Comparison of ENCODE assay signal across 28 mouse cellular contexts in the genomic region with DNA sequence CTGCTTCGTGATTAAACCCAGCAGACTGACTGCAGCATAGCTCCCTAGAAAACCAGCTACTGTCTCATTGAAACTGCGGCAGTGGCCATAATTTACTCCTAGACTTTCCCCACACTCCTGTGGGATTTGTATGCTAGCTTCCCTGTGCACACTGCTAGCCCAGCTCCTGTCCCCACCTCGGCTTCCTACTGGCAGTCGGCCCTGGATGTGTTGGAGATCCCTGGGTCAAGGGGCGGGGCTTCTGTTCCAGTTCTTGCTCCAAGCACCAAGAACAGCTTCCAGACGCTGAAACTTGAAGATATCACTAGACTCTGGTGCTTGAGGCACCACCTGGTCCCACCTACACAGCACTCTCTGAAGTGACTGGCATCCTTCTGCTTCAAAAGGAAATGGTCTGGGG. TPM values are rescaled to one million over a fixed set of nuclear protein-coding genes. Genes with fewer than 3 reads are reported as not detected.
"Had no signal": no experiment of that assay in that cellular context is flagged by ENCODE, and none has a peak within 500 bp of the region (broad histone marks: within the 10 kb centered on the region; RNA-seq: fewer than 3 reads in every experiment).

No protein-coding gene starts in this region.

- DNase-seq: lung, adult 2 months; lung, postnatal 4 days; midbrain, embryonic 14.5 days; retina, postnatal 1 day; right cerebral cortex, adult 18-20 months; right cerebral cortex, postnatal 25 days; right cerebral cortex, postnatal 4 days; spleen, adult 18-20 months; thymus, adult 2 months; thymus, postnatal 25 days; thymus, postnatal 4 days had no signal

RNA-seq across cellular contexts. Expression of gene Svs1, which starts 11.5 kb away (rescaled TPM):
- total RNA-seq: megakaryocyte, adult 5-6 weeks; megakaryocyte-erythroid progenitor cell, adult 5-6 weeks had no signal
- polyA plus RNA-seq: liver, embryonic 16.5 days; lung, adult 2 months; lung, embryonic 15.5 days; lung, postnatal 0 days; midbrain, embryonic 10.5 days; midbrain, embryonic 12.5 days; midbrain, embryonic 14.5 days; midbrain, embryonic 16.5 days; myocyte; neural tube, embryonic 11.5 days; neural tube, embryonic 13.5 days; neural tube, embryonic 15.5 days; small intestine, adult 2 months; stomach, embryonic 15.5 days; stomach, postnatal 0 days; testis, adult 2 months; urinary bladder, adult 2 months had no signal

RNA-seq across cellular contexts. Expression of gene Doxl2, which starts 23.4 kb away (rescaled TPM):
- total RNA-seq: megakaryocyte, adult 5-6 weeks; megakaryocyte-erythroid progenitor cell, adult 5-6 weeks had no signal
- polyA plus RNA-seq: liver, embryonic 16.5 days; lung, adult 2 months; lung, embryonic 15.5 days; lung, postnatal 0 days; midbrain, embryonic 10.5 days; midbrain, embryonic 12.5 days; midbrain, embryonic 14.5 days; midbrain, embryonic 16.5 days; myocyte; neural tube, embryonic 11.5 days; neural tube, embryonic 13.5 days; neural tube, embryonic 15.5 days; small intestine, adult 2 months; stomach, embryonic 15.5 days; stomach, postnatal 0 days; testis, adult 2 months; urinary bladder, adult 2 months had no signal

RNA-seq across cellular contexts. Expression of gene Gpnmb, which starts 38.2 kb away (rescaled TPM):
- total RNA-seq: megakaryocyte-erythroid progenitor cell, adult 5-6 weeks had no signal
